Mouse (Mus musculus): Measurements from ENCODE around the gene Ccr8.
"Not testable (repeated sequence)": the region's sequence is repeated elsewhere in the genome, so short reads cannot be mapped to it uniquely, and the experiment has no call there.

The Ccr8 gene

DNA sequence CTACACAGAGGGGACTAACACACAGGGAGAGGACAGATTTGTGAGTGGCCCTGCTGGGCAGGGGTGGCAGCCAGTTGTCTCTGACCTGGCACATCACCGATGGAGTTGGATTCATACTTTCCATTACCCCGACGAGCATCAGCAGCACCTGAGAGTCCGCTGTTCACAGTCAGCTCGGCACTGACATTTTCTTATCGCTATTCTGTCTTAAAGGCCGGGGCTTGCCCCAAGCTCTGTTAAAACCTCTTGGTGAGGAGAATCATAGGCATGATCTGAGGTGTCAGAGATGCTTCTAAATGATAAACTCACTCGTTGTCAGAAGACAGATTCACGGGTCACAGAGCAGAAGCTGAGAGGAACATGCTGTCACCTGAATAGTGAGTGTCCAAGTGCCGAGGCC lies 828 bp upstream of the Ccr8 start:
- DNase-seq (ENCODE audit: extremely low read depth, low read depth): no peak

GRCm38 (mm10) chr9:120093701-120094100 lies 1.8 kb downstream of the Ccr8 start:
- no peak for DNase-seq (ENCODE audit: extremely low read depth, low read depth)

GRCm38 (mm10) chr9:120095886-120096285 lies 4.0 kb downstream of the Ccr8 start:
- DNase-seq (ENCODE audit: extremely low read depth, low read depth): no peak

GRCm38 (mm10) chr9:120098682-120099081 lies 6.8 kb downstream of the Ccr8 start:
- DNase-seq (ENCODE audit: extremely low read depth, low read depth): no peak

DNA sequence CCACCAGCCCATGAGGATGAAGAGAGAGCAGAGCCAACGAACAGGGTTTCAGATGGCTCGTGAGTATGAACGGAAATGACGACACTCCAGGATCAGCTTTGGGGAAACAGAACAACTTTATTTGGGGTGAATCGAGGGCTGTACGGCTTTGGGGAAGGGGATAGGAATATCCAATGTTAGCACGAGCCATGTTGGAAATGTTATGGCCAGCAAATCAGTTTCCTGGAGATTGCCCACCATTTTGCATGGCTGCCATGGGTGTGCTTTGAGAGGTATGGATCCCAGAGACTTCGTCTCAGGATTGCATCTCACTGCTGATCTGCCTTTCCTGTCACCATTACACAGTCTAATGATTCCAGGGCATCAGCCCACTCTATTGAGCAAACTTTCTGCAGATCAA lies 7.4 kb downstream of the Ccr8 start:
- DNase-seq (ENCODE audit: extremely low read depth, low read depth): no peak

DNA sequence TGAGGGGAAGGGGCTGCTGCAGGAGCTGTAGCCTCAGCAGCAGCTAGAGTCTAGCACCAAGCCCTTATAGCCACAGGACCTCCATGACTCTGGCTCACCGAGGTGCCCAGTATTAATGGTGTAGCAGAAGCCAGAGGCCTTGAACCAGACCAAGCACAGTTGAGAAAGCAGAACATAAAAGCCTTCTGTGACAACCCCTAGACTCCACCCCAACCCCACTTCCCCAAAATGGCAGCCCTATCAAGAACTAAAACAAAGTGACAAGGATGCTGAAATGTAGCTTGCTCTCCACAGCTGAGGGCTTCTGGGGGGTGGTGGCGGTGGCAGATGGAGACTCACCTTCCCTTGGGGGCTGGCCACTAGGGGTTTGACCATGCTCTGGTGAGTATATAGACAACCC lies 9.3 kb downstream of the Ccr8 start:
- no peak for DNase-seq (ENCODE audit: extremely low read depth, low read depth)

DNA sequence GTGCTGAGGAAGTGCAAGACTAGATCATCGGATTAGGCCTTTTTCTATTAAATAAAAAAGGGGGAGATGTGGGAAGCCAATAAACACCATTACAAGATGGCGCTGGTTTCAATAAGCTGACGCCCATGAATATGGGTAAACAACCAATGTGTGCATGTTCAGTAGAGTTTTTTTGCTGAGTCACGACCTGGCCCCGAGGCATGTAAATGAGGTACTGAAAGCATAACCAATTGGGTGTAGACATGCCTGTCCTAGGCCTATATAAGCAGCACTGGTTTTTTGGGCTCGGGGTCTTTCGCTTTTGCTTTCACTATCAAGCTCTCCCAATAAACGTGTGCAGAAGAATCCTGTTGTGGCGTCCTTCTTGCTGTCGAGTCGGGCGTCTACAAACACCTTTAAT lies 17.0 kb downstream of the Ccr8 start:
- DNase-seq (ENCODE audit: extremely low read depth, low read depth): not testable (repeated sequence)

- DNase-seq (ENCODE audit: extremely low read depth, low read depth): peak; percentile 81
These were observed 18.5 kb downstream of the Ccr8 start, which contains the start of gene Slc25a38 for GRCm38 (mm10) chr9:120110211-120111018. TSS of gene Slc25a38 (plus strand) at chr9:120110374.

DNA sequence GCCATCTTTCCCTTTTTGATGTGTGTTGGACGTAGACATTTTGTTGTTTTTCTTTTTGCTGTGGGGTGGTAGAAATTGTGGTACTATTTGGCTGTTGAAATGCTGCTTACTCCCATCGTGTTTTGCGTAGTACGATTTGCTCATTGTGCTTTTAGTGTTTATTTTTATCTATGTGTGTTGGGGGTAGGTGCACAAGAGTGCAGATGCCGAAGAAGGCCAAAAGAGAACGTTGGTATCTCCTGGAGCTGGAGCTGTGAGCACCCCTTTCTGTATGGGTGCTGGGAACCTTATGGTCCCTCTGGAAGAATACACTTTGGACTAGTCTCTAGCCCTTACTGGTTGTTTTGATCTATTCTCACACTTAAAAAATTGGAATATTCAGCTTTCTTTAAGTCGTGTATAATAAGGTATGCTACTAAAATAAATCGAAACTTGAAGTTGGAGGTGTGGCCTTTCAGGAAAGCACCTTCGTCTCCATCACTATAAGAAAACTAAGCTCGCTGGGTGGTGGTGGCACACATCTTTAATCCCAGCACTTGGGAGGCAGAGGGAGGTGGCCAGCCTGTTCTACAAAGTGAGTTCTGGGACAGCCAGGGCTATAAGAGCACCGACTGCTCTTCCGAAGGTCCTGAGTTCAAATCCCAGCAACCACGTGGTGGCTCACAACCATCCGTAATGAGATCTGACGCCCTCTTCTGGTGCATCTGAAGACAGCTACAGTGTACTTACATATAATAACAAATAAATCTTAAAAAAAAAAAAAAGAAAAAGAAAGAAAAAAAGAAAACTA lies 19.4 kb downstream of the Ccr8 start:
- no peak for DNase-seq (ENCODE audit: extremely low read depth, low read depth)

DNA sequence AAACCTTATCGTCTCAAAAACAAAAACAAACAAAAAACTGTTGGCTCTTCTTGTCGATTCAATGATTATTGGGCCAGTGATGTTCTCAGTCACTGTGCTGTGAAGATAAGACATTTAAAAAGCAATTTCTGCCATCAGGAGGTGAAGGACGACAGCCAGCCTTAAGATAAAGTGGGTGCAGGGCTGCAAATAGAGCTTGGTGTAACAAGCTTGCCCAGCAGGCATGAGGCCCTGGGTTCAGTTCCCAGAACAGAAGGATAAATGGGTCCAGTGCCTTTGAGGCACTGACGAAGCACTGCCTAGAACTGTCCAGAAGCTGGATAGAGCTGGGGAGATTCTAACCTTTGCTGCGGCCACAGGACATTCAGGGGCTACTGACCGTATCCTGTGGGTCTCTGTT lies 20.6 kb downstream of the Ccr8 start:
- peak; percentile 65 for DNase-seq (ENCODE audit: extremely low read depth, low read depth)

DNA sequence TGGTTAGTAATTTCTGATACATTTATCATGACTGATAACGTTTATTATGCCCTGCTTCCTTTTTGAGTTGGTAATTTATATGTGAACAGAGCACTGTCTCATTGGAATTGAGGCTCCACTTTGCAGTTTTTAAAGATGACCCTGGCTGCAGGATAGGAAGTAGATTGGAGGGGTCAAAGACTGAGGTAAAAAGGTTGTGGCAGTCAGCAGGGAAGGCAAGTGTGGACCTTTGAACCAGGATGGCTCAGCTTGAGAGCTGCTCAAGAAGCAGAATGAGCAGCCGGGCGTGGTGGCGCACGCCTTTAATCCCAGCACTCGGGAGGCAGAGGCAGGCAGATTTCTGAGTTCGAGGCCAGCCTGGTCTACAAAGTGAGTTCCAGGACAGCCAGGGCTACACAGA lies 21.5 kb downstream of the Ccr8 start:
- DNase-seq (ENCODE audit: extremely low read depth, low read depth): no peak

GRCm38 (mm10) chr9:120114051-120114788 lies 22.3 kb downstream of the Ccr8 start:
- no peak for DNase-seq (ENCODE audit: extremely low read depth, low read depth)

- DNase-seq (ENCODE audit: extremely low read depth, low read depth): no peak
These were observed 22.9 kb downstream of the Ccr8 start for GRCm38 (mm10) chr9:120114789-120115151.

DNA sequence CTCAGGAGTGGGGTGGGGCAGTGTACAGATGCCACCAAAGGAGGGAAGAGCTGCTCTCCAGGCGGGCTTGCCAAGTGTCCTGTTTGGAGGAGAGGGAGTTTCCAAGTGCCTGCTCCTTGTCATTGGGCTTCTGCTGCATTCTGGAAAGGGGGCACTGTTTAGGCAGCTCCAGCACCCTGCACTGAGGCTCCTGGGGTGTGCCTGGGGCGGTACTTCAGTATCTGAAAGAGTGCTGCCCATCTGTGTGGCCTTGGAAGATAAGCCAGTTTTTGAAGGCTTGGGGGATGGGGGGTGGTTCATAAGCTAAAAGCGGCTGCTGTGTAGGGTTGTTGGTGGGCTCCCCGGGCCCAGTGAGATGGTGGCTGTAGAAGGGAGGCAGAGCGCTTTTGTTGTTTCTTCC lies 23.7 kb downstream of the Ccr8 start:
- DNase-seq (ENCODE audit: extremely low read depth, low read depth): peak; percentile 93

DNA sequence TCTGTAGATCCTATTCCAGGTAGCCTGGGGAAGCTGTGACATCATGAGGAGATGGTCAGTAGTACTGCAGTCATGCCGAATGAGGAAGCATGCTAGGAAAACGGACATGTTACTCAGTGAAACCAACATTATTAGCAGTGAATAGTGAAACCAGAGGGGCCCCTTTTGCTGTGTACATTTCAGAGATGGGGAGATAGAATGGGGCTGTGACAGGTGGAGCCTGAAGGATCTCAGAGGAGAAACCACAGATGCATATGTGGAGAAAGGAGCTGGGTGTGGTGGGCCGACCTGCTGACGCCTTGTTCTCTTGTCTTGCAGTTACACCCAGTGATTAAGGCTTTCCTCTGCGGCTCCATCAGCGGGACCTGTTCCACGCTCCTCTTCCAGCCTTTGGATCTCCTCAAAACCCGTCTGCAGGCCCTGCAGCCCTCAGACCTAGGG lies 24.3 kb downstream of the Ccr8 start:
- peak; percentile 77 for DNase-seq (ENCODE audit: extremely low read depth, low read depth)

GRCm38 (mm10) chr9:120118212-120118611 lies 26.3 kb downstream of the Ccr8 start:
- DNase-seq (ENCODE audit: extremely low read depth, low read depth): no peak

- no peak for DNase-seq (ENCODE audit: extremely low read depth, low read depth)
These were observed 28.6 kb downstream of the Ccr8 start for GRCm38 (mm10) chr9:120120503-120120902.

DNA sequence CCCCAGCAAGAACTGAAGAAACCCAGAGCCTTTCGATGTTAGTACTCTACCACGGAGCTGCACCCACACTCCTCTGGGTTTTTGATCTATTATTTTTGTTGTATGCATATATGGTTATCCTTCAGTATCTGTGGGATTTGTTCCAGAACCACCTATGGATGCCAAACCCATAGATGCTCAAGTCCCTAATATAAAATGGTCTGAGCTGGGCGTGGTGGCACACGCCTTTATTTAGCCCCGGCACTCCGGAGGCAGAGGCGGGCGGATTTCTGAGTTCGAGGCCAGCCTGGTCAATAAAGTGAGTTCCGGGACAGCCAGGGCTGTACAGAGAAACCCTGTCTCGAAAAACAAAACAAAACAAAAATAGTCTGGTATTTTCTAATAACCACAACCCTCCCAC lies 35.0 kb downstream of the Ccr8 start:
- no peak for DNase-seq (ENCODE audit: extremely low read depth, low read depth)

DNA sequence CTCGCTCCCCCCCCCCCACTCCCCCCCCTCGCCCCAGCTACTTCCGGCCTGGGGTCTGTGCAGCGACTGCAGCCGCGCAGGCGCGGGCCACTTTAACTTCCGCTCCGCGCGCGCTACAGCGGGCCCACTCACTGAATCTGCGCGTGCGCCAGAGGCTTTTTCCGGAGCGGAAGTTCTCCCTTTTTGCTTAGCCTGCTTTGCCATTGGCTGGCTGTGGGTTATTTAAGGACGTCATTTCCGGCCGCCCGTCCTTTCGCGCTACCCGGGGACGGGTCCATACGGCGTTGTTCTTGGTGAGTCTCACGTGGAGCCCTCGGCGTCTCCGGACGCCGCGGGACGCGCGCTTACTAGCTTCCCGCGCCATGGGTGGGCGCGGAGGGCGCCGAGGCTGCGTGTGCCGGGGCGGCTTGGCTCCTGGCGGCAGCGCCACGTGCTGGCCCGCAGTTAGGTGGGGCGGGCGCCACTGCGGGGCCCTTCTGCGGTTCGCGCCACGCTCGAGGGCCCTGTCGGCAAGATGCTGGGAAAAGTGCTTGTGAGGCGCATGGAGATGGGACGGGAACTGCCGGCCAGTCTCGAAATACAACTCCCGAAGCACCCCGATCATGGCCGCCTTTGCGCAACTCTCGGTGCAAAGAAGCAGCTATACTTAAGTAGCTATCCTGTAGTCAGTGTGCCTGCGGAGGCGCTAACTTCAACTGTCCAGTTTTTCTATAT lies 35.8 kb downstream of the Ccr8 start, which contains the start of gene Rpsa:
Gene Rpsa, plus strand, starts transcription at position 152 of the 714 bp plus-strand sequence.
- peak; percentile 92 for DNase-seq (ENCODE audit: extremely low read depth, low read depth)

GRCm38 (mm10) chr9:120129276-120129675 lies 37.4 kb downstream of the Ccr8 start:
- DNase-seq (ENCODE audit: extremely low read depth, low read depth): no peak

- DNase-seq (ENCODE audit: extremely low read depth, low read depth): no peak
These were observed 39.9 kb downstream of the Ccr8 start for GRCm38 (mm10) chr9:120131784-120132288.
